Mouse (Mus musculus) monocyte, adult 59 days (primary cell): ENCODE measurements around the gene Gm3453. TPM values are rescaled to one million over a fixed set of nuclear protein-coding genes. Genes with fewer than 3 reads are reported as not detected.

Source experiments
- total RNA-seq, 2 experiments: library from RNA; stranded (reverse); gene quantifications; one replicate each; pipeline ENCODE4 v1.2.4; 2023

The Gm3453 gene
- not detected for total RNA-seq

GRCm38 (mm10) chr14:5979037-5979436 lies at the start of gene Gm3453:
TSS of gene Gm3453 (minus strand) at chr14:5979137.

GRCm38 (mm10) chr14:5961635-5962034 lies 17.3 kb downstream of the Gm3453 start, which contains the start of gene Gm3248:
TSS of gene Gm3248 (minus strand) at chr14:5961745.

Other genes with a start within 250 kb of the Gm3453 start
- gene Gm3373, start 237.6 kb downstream of the Gm3453 start, total RNA-seq, result not detected
- not detected for gene Gm3383, start 171.2 kb downstream of the Gm3453 start, total RNA-seq
- gene Gm3424, start 148.8 kb downstream of the Gm3453 start, total RNA-seq, result not detected
- gene Gm8237, start 98.8 kb downstream of the Gm3453 start, total RNA-seq, result not detected
- gene Gm3248, start 17.4 kb downstream of the Gm3453 start, total RNA-seq, result not detected
- gene Gm6337, start 79.1 kb upstream of the Gm3453 start, total RNA-seq, result not detected
- not detected for gene Gm8206, start 114.8 kb upstream of the Gm3453 start, total RNA-seq
- not detected for gene Gm3468, start 129.5 kb upstream of the Gm3453 start, total RNA-seq
- gene Gm3476, start 146.7 kb upstream of the Gm3453 start, total RNA-seq, result not detected
- gene Gm21560, start 240.2 kb upstream of the Gm3453 start, total RNA-seq, result not detected